Mouse (Mus musculus): ENCODE results near the gene Lst1. TPM values are rescaled to one million over a fixed set of nuclear protein-coding genes. Genes with fewer than 3 reads are reported as not detected.

Lst1 gene
- polyA plus RNA-seq (2012; rRNA removed) = 12.8 and 13.3 TPM in 2 replicates

GRCm38 (mm10) chr17:35187959-35188610 lies at the start of gene Lst1:
Gene Lst1 (minus strand): TSS chr17:35188439.

GRCm38 (mm10) chr17:35235614-35236389 lies 47.6 kb upstream of the Lst1 start, which contains the start of gene Nfkbil1:
Gene Nfkbil1 (minus strand): TSS chr17:35235792.

GRCm38 (mm10) chr17:35233114-35233980 lies 45.1 kb upstream of the Lst1 start, which contains the start of gene Atp6v1g2:
Gene Atp6v1g2 (plus strand): TSS chr17:35233660.

GRCm38 (mm10) chr17:35220156-35220952 lies 32.1 kb upstream of the Lst1 start, which contains the start of gene Gm16181:
Gene Gm16181 (plus strand): TSS chr17:35220834.

GRCm38 (mm10) chr17:35204494-35205379 lies 16.5 kb upstream of the Lst1 start, which contains the start of gene Lta:
Gene Lta (minus strand): TSS chr17:35205351.

GRCm38 (mm10) chr17:35201787-35202186 lies 13.5 kb upstream of the Lst1 start, which contains the start of gene Tnf:
Gene Tnf (minus strand): TSS chr17:35202007.

GRCm38 (mm10) chr17:35193881-35194843 lies 5.9 kb upstream of the Lst1 start, which contains the start of gene Ltb:
Gene Ltb (plus strand): TSS chr17:35194439.

GRCm38 (mm10) chr17:35175968-35176367 lies 12.3 kb downstream of the Lst1 start, which contains the start of gene Aif1:
Gene Aif1 (minus strand): TSS chr17:35176068.

GRCm38 (mm10) chr17:35164568-35165450 lies 23.4 kb downstream of the Lst1 start, which contains the start of gene Prrc2a:
Gene Prrc2a (minus strand): TSS chr17:35164897.

Other genes starting within 250 kb of the Lst1 start
- 4.4 and 6.7 TPM in 2 replicates for gene Hspa1b, start 229.2 kb downstream of the Lst1 start, polyA plus RNA-seq (2012; rRNA removed)
- gene Gm20481, start 218.5 kb downstream of the Lst1 start, polyA plus RNA-seq (2012; rRNA removed) = not detected in 2 replicates
- 4.1 and 5.8 TPM in 2 replicates for gene Hspa1a, start 216.3 kb downstream of the Lst1 start, polyA plus RNA-seq (2012; rRNA removed)
- gene Hspa1l, start 215.7 kb downstream of the Lst1 start, polyA plus RNA-seq (2012; rRNA removed) = 0.29 and 0.31 TPM in 2 replicates
- gene Lsm2, start 206.6 kb downstream of the Lst1 start, polyA plus RNA-seq (2012; rRNA removed) = 113 and 117 TPM in 2 replicates
- 96.9 and 103 TPM in 2 replicates for gene Vars, start 187.5 kb downstream of the Lst1 start, polyA plus RNA-seq (2012; rRNA removed)
- gene Vwa7, start 171.9 kb downstream of the Lst1 start, polyA plus RNA-seq (2012; rRNA removed) = 0.54 and 0.55 TPM in 2 replicates
- 6.1 TPM in 2 replicates for gene Sapcd1, start 160.4 kb downstream of the Lst1 start, polyA plus RNA-seq (2012; rRNA removed)
- gene Msh5, start 141.7 kb downstream of the Lst1 start, polyA plus RNA-seq (2012; rRNA removed) = 4.1 and 6.2 TPM in 2 replicates
- gene Clic1, start 138.5 kb downstream of the Lst1 start, polyA plus RNA-seq (2012; rRNA removed) = 89.1 and 106 TPM in 2 replicates
- gene Ddah2, start 129.4 kb downstream of the Lst1 start, polyA plus RNA-seq (2012; rRNA removed) = 371 and 426 TPM in 2 replicates
- gene Ly6g6c, start 123.1 kb downstream of the Lst1 start, polyA plus RNA-seq (2012; rRNA removed) = 0.07 and 0.48 TPM in 2 replicates
- 0.22 and 0.23 TPM in 2 replicates for gene Mpig6b, start 122.3 kb downstream of the Lst1 start, polyA plus RNA-seq (2012; rRNA removed)
- gene Ly6g6e, start 111.5 kb downstream of the Lst1 start, polyA plus RNA-seq (2012; rRNA removed) = 3.0 and 7.1 TPM in 2 replicates
- gene Ly6g6d, start 110.4 kb downstream of the Lst1 start, polyA plus RNA-seq (2012; rRNA removed) = 2.3 and 2.8 TPM in 2 replicates
- 0.10 and 0.16 TPM in 2 replicates for gene Ly6g6f, start 102.8 kb downstream of the Lst1 start, polyA plus RNA-seq (2012; rRNA removed)
- gene Abhd16a, start 99.2 kb downstream of the Lst1 start, polyA plus RNA-seq (2012; rRNA removed) = 93.6 and 106 TPM in 2 replicates
- gene Ly6g5c, start 80.2 kb downstream of the Lst1 start, polyA plus RNA-seq (2012; rRNA removed) = not detected in 2 replicates
- 2.9 TPM in 2 replicates for gene Ly6g5b, start 73.0 kb downstream of the Lst1 start, polyA plus RNA-seq (2012; rRNA removed)
- gene Gpank1, start 67.0 kb downstream of the Lst1 start, polyA plus RNA-seq (2012; rRNA removed) = 22.2 and 25.0 TPM in 2 replicates
- gene Csnk2b, start 66.4 kb downstream of the Lst1 start, polyA plus RNA-seq (2012; rRNA removed) = 218 and 221 TPM in 2 replicates
- gene D17H6S53E, start 62.1 kb downstream of the Lst1 start, polyA plus RNA-seq (2012; rRNA removed) = 4.9 and 5.3 TPM in 2 replicates
- gene Apom, start 56.4 kb downstream of the Lst1 start, polyA plus RNA-seq (2012; rRNA removed) = 1.1 and 1.2 TPM in 2 replicates
- gene Bag6, start 53.3 kb downstream of the Lst1 start, polyA plus RNA-seq (2012; rRNA removed) = 327 and 363 TPM in 2 replicates
- gene Prrc2a, start 23.5 kb downstream of the Lst1 start, polyA plus RNA-seq (2012; rRNA removed) = 357 and 368 TPM in 2 replicates
- gene Aif1, start 12.4 kb downstream of the Lst1 start, polyA plus RNA-seq (2012; rRNA removed) = 3.3 and 4.7 TPM in 2 replicates
- 0.71 and 1.3 TPM in 2 replicates for gene Ltb, start 6.0 kb upstream of the Lst1 start, polyA plus RNA-seq (2012; rRNA removed)
- 0.34 and 0.66 TPM in 2 replicates for gene Tnf, start 13.6 kb upstream of the Lst1 start, polyA plus RNA-seq (2012; rRNA removed)
- 0.32 and 0.34 TPM in 2 replicates for gene Lta, start 16.9 kb upstream of the Lst1 start, polyA plus RNA-seq (2012; rRNA removed)
- gene Gm16181, start 32.4 kb upstream of the Lst1 start, polyA plus RNA-seq (2012; rRNA removed) = not detected in 2 replicates
- 68.5 and 73.3 TPM in 2 replicates for gene Atp6v1g2, start 45.2 kb upstream of the Lst1 start, polyA plus RNA-seq (2012; rRNA removed)
- gene Nfkbil1, start 47.4 kb upstream of the Lst1 start, polyA plus RNA-seq (2012; rRNA removed) = 15.6 TPM in 2 replicates
- gene Ddx39b, start 53.3 kb upstream of the Lst1 start, polyA plus RNA-seq (2012; rRNA removed) = 959 and 1,020 TPM in 2 replicates
- gene H2-D1, start 74.3 kb upstream of the Lst1 start, polyA plus RNA-seq (2012; rRNA removed) = 38.6 and 42.0 TPM in 2 replicates
- 0.09 and 0.10 TPM in 2 replicates for gene H2-Q1, start 132.0 kb upstream of the Lst1 start, polyA plus RNA-seq (2012; rRNA removed)
- gene H2-Q2, start 153.8 kb upstream of the Lst1 start, polyA plus RNA-seq (2012; rRNA removed) = 0.92 and 0.94 TPM in 2 replicates
- gene H2-Q4, start 191.2 kb upstream of the Lst1 start, polyA plus RNA-seq (2012; rRNA removed) = 4.9 and 7.0 TPM in 2 replicates
- gene H2-Q6, start 236.4 kb upstream of the Lst1 start, polyA plus RNA-seq (2012; rRNA removed) = 0.54 and 0.61 TPM in 2 replicates

Data from central nervous system, embryonic 14 days (tissue).